ENCODE assay signal across 30 mouse cellular contexts in genomic region chr6:41504915-41505314, GRCm38 (mm10). TPM values are rescaled to one million over a fixed set of nuclear protein-coding genes. Genes with fewer than 3 reads are reported as not detected.
"Had no signal": no experiment of that assay in that cellular context is flagged by ENCODE, and none has a peak within 500 bp of the region (broad histone marks: within the 10 kb centered on the region; RNA-seq: fewer than 3 reads in every experiment).

No protein-coding gene starts in this region.

- H3K9ac ChIP-seq: heart, embryonic 12.5 days; hindbrain, embryonic 12.5 days; hindbrain, embryonic 14.5 days; intestine, embryonic 15.5 days; limb, embryonic 13.5 days; limb, embryonic 15.5 days; liver, embryonic 12.5 days had no signal

- H3K4me3 ChIP-seq: gastrocnemius, adult 2 months; heart, embryonic 10.5 days; heart, embryonic 12.5 days; hindbrain, embryonic 10.5 days; hindbrain, embryonic 12.5 days; intestine, embryonic 15.5 days; limb, embryonic 13.5 days; limb, embryonic 15.5 days; liver, embryonic 12.5 days had no signal

- H3K27me3 ChIP-seq: heart, embryonic 12.5 days; hindbrain, embryonic 12.5 days; intestine, embryonic 15.5 days; limb, embryonic 13.5 days; limb, embryonic 15.5 days; liver, embryonic 12.5 days had no signal

- H3K4me1 ChIP-seq: heart, embryonic 10.5 days; heart, embryonic 12.5 days; hindbrain, embryonic 10.5 days; hindbrain, embryonic 12.5 days; intestine, embryonic 15.5 days; limb, embryonic 13.5 days; limb, embryonic 15.5 days; liver, embryonic 12.5 days had no signal

- H3K9me3 ChIP-seq: heart, embryonic 10.5 days; heart, embryonic 12.5 days; hindbrain, embryonic 10.5 days; hindbrain, embryonic 12.5 days; intestine, embryonic 15.5 days; limb, embryonic 13.5 days; limb, embryonic 15.5 days; liver, embryonic 12.5 days had no signal

- ATAC-seq: hindbrain, embryonic 16.5 days; intestine, embryonic 15.5 days; intestine, postnatal 0 days; liver, embryonic 12.5 days had no signal

- H3K27ac ChIP-seq: gastrocnemius, adult 2 months; heart, embryonic 10.5 days; hindbrain, embryonic 10.5 days; hindbrain, embryonic 12.5 days; hindbrain, embryonic 14.5 days; intestine, embryonic 15.5 days; kidney, postnatal 0 days; limb, embryonic 13.5 days; limb, embryonic 15.5 days; liver, embryonic 12.5 days had no signal

- H3K36me3 ChIP-seq: heart, embryonic 10.5 days; heart, embryonic 12.5 days; hindbrain, embryonic 10.5 days; hindbrain, embryonic 12.5 days; intestine, embryonic 15.5 days; limb, embryonic 13.5 days; limb, embryonic 15.5 days; liver, embryonic 12.5 days had no signal

- H3K4me2 ChIP-seq: heart, embryonic 12.5 days; hindbrain, embryonic 12.5 days; hindbrain, embryonic 14.5 days; intestine, embryonic 15.5 days; limb, embryonic 13.5 days; limb, embryonic 15.5 days; liver, embryonic 12.5 days had no signal

- DNase-seq: gastrocnemius, adult 2 months; gastrocnemius, postnatal 10 days; gastrocnemius, postnatal 25 days; heart, adult 18-20 months; heart, postnatal 10 days; heart, postnatal 4 days; kidney, adult 18-20 months; kidney, adult 8-10 months; kidney, postnatal 14 days; kidney, postnatal 36 days; layer of hippocampus, adult 9-11 months; layer of hippocampus, postnatal 36 days; left cerebral cortex, postnatal 4 days had no signal

RNA-seq across cellular contexts. Expression of gene Prss2, which starts 16.7 kb away (rescaled TPM):
- polyA plus RNA-seq: heart, embryonic 10.5 days; heart, embryonic 12.5 days; heart, embryonic 14.5 days; hindbrain, embryonic 10.5 days; hindbrain, embryonic 12.5 days; hindbrain, embryonic 14.5 days; hindbrain, embryonic 16.5 days; kidney, embryonic 14.5 days; kidney, postnatal 0 days; limb, embryonic 11.5 days; limb, embryonic 13.5 days; limb, embryonic 15.5 days; liver, embryonic 12.5 days had no signal

RNA-seq across cellular contexts. Expression of gene Prss1, which starts 46.2 kb away (rescaled TPM):
- polyA plus RNA-seq: heart, embryonic 10.5 days; heart, embryonic 12.5 days; heart, embryonic 14.5 days; hindbrain, embryonic 10.5 days; hindbrain, embryonic 12.5 days; hindbrain, embryonic 14.5 days; hindbrain, embryonic 16.5 days; kidney, embryonic 14.5 days; kidney, postnatal 0 days; large intestine, adult 2 months; limb, embryonic 11.5 days; limb, embryonic 15.5 days; liver, adult 2 months; liver, embryonic 12.5 days had no signal

RNA-seq across cellular contexts. Expression of gene Gm10334, which starts 59.0 kb away (rescaled TPM):
- polyA plus RNA-seq: heart, embryonic 10.5 days; heart, embryonic 12.5 days; heart, embryonic 14.5 days; hindbrain, embryonic 10.5 days; hindbrain, embryonic 14.5 days; hindbrain, embryonic 16.5 days; kidney, embryonic 14.5 days; kidney, postnatal 0 days; large intestine, adult 2 months; limb, embryonic 11.5 days; limb, embryonic 13.5 days; limb, embryonic 15.5 days; liver, adult 2 months; liver, embryonic 12.5 days had no signal
